Mouse (Mus musculus): ENCODE data around the gene Cox7a2.

DNA sequence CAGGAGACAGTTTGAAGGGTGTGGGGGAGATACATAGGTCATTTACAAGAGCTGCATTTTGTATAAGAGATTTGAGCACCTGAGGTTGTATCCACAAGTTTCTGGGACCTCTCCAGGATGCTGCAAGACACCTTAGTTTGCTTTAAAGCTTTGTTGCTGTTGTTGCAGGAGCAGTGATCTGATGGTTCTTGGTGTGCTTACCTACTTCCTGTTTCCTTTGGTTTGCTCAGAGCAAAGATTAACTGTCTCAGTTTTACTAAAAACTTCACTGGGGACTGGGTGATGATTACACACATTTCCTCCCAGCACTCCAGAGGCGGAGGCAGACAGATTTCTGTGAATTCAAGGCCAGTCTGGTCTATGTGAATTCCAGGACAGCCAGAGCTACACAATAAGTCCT lies 35.4 kb upstream of the Cox7a2 start:
- TF ChIP-seq POLR2A (IDR thresholded peaks at IDR 0.05; ENCODE audit: borderline replicate concordance, control insufficient read depth, low read depth, low read length) (no peak), CTCF (IDR thresholded peaks at IDR 0.05; ENCODE audit: control insufficient read depth, insufficient read depth, low read length) (no peak)

Data from bone marrow, adult 2 months (tissue).